Mouse (Mus musculus) thymus, adult 2 months (tissue): ENCODE measurements at regions not wholly inside any gene's neighbourhood (a gene's known extent, or its start where the extent isn't known, plus 50 kb on each side); places are given as distances from the start of the nearest gene placed in this dataset.
A peak's percentile ranks its signal among the peaks of the same experiment; 100 is the strongest.

Experiments
- DNase-seq: peaks from one replicate; pipeline ENCODE4 v3.0.0; 2021
- H3K27ac ChIP-seq: fragments of 200-500 bp; 2 replicates; pipeline ENCODE4 v1.5.1; 2012; ENCODE audit warnings: low read length, control low read depth; ENCODE audit not compliant: control insufficient read depth, insufficient read depth
- H3K27me3 ChIP-seq: fragments of 200-500 bp; 2 replicates; pipeline ENCODE4 v1.6.1; 2012; ENCODE audit warnings: mild to moderate bottlenecking, low read length, moderate library complexity, mixed read lengths; ENCODE audit not compliant: control insufficient read depth, insufficient read depth
- H3K36me3 ChIP-seq: fragments of 200-500 bp; 2 replicates; pipeline ENCODE4 v1.6.1; 2012; ENCODE audit warnings: mild to moderate bottlenecking, low read length, moderate library complexity; ENCODE audit not compliant: control insufficient read depth, insufficient read depth
- H3K4me1 ChIP-seq: fragments of 200-500 bp; replicated peaks from 2 replicates; pipeline ENCODE4 v1.6.1; 2012; ENCODE audit warnings: low read length; ENCODE audit not compliant: control insufficient read depth, insufficient read depth
- H3K4me3 ChIP-seq: fragments of 200-500 bp; 2 replicates; pipeline ENCODE4 v1.5.1; 2012; ENCODE audit warnings: mild to moderate bottlenecking, low read length, control low read depth, moderate library complexity; ENCODE audit not compliant: control insufficient read depth, insufficient read depth
- CTCF ChIP-seq: fragments of 200-500 bp; IDR thresholded peaks from 2 replicates; pipeline ENCODE4 v1.5.1; 2012; ENCODE audit warnings: mild to moderate bottlenecking, control low read depth, low read length, moderate library complexity, borderline replicate concordance; ENCODE audit not compliant: control insufficient read depth, poor library complexity, insufficient read depth; ENCODE audit errors: extremely low read depth
- POLR2A ChIP-seq: fragments of 200-500 bp; IDR thresholded peaks from 2 replicates; pipeline ENCODE4 v1.6.1; 2012; ENCODE audit warnings: mild to moderate bottlenecking, low read length, control low read depth, moderate library complexity; ENCODE audit not compliant: control insufficient read depth, poor library complexity, insufficient read depth; ENCODE audit errors: extremely low read depth
- WGBS: fragments of 180-500 bp; shearing (Covaris S2); methylation state at CpG from one replicate; pipeline ENCODE4 v1.1.7; 2018; 5-methylcytosine and 5-hydroxymethylcytosine counted together

DNA sequence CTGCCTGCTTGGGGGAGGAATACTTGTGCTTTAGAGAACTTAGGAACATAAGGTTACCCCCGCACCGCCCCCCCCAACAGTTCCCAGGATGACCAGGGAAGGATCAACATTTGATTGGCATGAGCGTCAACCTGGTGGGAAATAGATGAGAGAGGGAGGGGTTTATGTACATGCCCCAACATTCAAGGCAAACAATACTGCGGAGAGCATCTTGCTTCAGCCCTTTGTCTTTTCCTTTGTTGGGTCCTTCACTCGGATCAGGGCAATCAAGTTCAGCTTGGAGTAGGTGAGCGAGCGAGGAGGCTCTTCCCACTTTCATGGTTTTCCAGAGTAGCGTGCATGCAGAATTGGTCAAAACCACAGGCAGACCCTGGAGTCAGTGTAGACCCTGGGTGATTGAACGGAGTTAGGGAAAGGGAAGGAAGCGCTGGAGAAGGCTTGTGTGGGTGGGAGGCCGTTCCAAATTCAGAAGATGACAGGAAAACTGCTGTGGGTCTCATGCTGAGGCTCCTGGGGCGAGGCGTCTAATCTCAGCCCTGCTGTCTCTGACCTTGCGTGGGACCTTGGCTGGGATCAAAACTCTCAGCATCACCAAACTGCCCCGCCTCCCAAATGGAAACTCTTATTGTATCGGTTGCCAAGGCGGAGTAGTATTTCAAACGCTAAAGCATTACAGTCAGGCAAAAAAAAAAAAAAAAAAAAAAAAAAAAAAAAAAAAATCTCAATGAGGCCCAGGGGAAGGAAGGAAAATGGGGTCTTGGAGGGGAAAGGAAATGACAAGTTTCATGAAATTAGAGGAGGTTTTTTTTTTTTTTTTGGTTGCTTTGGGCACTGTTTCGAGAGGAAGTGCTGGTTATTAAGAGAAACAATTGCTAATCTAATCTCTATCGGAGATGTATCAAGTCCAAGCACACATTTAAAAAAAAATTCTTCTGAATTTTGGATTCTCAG lies 99.3 kb upstream of the Ado start:
- Histone ChIP-seq H3K27me3 (no peaks in the 10 kb centered on the region), H3K36me3 (no peaks in the 10 kb centered on the region), H3K4me1 (peaks cover 32% of the 10 kb centered on the region), H3K4me3 (peak overlapping the region; percentile 47), H3K27ac (peak overlapping the region; percentile 32; the same call in 1 of the 2 replicates)
- 19% methylated on average over 20 of the region's 20 CpGs for WGBS
- no peak for DNase-seq
- TF ChIP-seq POLR2A (no peak), CTCF (no peak)

DNA sequence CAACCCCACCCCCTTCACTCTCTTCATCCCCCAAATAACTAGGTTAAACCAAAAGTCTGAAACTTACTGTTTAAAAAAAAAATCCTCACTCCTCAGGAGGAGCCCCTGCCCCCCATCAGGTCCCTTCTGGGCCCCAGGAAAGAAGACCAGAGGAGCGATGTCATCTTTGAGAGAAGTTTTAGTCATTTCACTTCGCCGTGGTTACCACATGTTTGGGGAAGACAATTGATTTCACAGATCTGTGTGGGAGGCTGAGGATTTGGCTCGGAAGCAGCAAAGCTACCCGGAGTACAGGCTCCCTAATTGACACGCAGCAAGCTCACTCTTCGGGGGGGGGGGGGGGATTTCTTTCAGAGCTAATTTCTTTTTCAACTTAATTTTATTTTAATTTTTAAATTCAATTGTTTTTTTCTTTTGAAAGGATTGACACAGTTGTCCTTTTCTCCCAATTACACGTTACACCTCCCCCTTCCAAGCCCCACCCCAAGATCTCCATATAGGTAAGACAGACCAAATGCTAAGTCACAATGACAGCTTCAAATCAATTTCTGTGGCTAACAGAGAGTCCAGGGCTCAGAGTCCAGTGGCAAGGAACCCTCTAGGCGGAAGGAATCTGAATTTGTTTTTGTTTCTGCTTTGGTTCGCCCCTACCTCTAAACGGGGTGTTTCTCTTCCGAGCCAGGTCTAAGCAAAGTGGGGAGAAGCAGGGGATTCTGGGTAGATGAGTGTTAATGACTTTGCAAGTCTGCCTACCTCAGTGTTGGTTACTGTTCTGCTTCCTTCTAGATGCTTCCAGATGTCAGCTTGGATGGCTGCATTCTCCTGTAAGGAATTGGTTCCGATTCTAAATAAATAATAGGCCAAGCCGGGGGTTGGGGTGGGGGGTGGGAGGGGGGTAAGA lies 98.2 kb upstream of the Ado start:
- Histone ChIP-seq H3K36me3 (no peaks in the 10 kb centered on the region), H3K27me3 (no peaks in the 10 kb centered on the region), H3K4me3 (peak overlapping the region; percentile 40), H3K4me1 (peaks cover 34% of the 10 kb centered on the region), H3K27ac (peak overlapping the region; percentile 32; the same call in 1 of the 2 replicates)
- DNase-seq, result peak; percentile 54
- TF ChIP-seq POLR2A (no peak), CTCF (no peak)
- WGBS, result 31% methylated on average over 14 of the region's 14 CpGs

GRCm38 (mm10) chr10:67645821-67646220 lies 97.1 kb upstream of the Ado start:
- no peak for DNase-seq
- H3K4me1 ChIP-seq, result peaks cover 34% of the 10 kb centered on the region
- TF ChIP-seq POLR2A, result no peak
- WGBS, result 95% methylated on average over 3 of the region's 3 CpGs
- no peaks in the 10 kb centered on the region for H3K36me3 ChIP-seq
- no peaks in the 10 kb centered on the region for H3K27me3 ChIP-seq
- no peak overlapping the region for H3K4me3 ChIP-seq
- H3K27ac ChIP-seq, result no peak overlapping the region

GRCm38 (mm10) chr10:67644280-67644679 lies 95.5 kb upstream of the Ado start:
- Histone ChIP-seq H3K4me1 (peaks cover 34% of the 10 kb centered on the region), H3K4me3 (no peak overlapping the region), H3K36me3 (no peaks in the 10 kb centered on the region), H3K27ac (peak overlapping the region; percentile 75), H3K27me3 (no peaks in the 10 kb centered on the region)
- 59% methylated on average over 1 of the region's 1 CpGs for WGBS
- peak; percentile 42 for DNase-seq
- no peak for TF ChIP-seq CTCF
- no peak for TF ChIP-seq POLR2A

GRCm38 (mm10) chr10:67643685-67644084 lies 94.9 kb upstream of the Ado start:
- peak overlapping the region; percentile 88 for H3K27ac ChIP-seq
- no peak overlapping the region for H3K4me3 ChIP-seq
- WGBS, result 3% methylated on average over 7 of the region's 7 CpGs
- H3K27me3 ChIP-seq, result no peaks in the 10 kb centered on the region
- no peaks in the 10 kb centered on the region for H3K36me3 ChIP-seq
- DNase-seq, result peak; percentile 43
- TF ChIP-seq POLR2A, result no peak
- TF ChIP-seq CTCF, result no peak
- peaks cover 34% of the 10 kb centered on the region for H3K4me1 ChIP-seq

DNA sequence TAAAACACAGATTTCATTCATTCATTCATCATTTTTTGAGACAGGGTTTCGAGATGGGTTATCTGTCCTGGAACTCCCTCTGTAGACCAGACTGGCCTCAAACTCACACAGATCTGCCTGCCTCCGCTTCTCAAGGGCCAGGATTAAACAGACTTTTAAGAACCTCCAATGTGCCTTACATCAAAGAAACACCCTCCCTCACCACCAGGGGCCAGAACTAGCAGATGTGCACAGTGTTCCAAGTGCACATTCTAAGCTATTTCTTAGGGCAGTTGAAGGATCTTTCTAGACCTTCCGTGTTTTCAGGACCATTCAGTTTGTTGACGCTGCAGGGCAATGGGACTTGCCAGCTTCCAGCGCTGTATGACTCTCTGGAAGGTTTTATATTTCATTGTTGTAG lies 88.6 kb upstream of the Ado start:
- H3K4me3 ChIP-seq, result no peak overlapping the region
- TF ChIP-seq CTCF (no peak), POLR2A (no peak)
- no peaks in the 10 kb centered on the region for H3K36me3 ChIP-seq
- no peak overlapping the region for H3K27ac ChIP-seq
- H3K4me1 ChIP-seq, result peaks cover 7% of the 10 kb centered on the region
- 60% methylated on average over 5 of the region's 5 CpGs for WGBS
- no peak for DNase-seq
- H3K27me3 ChIP-seq, result no peaks in the 10 kb centered on the region
